ENCODE assay signal across 21 mouse cellular contexts in genomic region chr3:141511253-141512038, GRCm38 (mm10). TPM values are rescaled to one million over a fixed set of nuclear protein-coding genes. Genes with fewer than 3 reads are reported as not detected.
DNase-seq lines count a peak whose midpoint lies in the region; ATAC-seq and TF ChIP-seq lines count a peak whose summit lies in the region.
"Had no signal": no experiment of that assay in that cellular context is flagged by ENCODE, and none has a peak within 500 bp of the region (broad histone marks: within the 10 kb centered on the region; RNA-seq: fewer than 3 reads in every experiment).

No protein-coding gene starts in this region.

- no peak for TF ChIP-seq RAD21 in MEL (IDR thresholded peaks at IDR 0.05; ENCODE audit: low read depth, low read length)

- no peak overlapping the region for H3K4me2 ChIP-seq in midbrain, embryonic 15.5 days
- H3K4me2 ChIP-seq: forebrain, embryonic 15.5 days; heart, embryonic 12.5 days; hindbrain, embryonic 14.5 days had no signal

- H3K27ac ChIP-seq in MEL (ENCODE audit: control insufficient read depth, low read depth, low read length): no peak overlapping the region
- H3K27ac ChIP-seq in midbrain, embryonic 15.5 days: no peak overlapping the region
- H3K27ac ChIP-seq: embryonic facial prominence, embryonic 10.5 days; forebrain, embryonic 15.5 days; heart, adult 2 months; hindbrain, embryonic 10.5 days; hindbrain, embryonic 14.5 days had no signal

- WGBS in midbrain, embryonic 15.5 days: 76% methylated on average over 5 of the region's 5 CpGs

- H3K4me1 ChIP-seq in MEL (ENCODE audit: control insufficient read depth in 1 of 2, insufficient read depth in 2 of 2, low read length in 2 of 2): no peaks in the 10 kb centered on the region
- H3K4me1 ChIP-seq in midbrain, embryonic 15.5 days: no peaks in the 10 kb centered on the region
- H3K4me1 ChIP-seq: forebrain, embryonic 15.5 days; heart, embryonic 12.5 days; hindbrain, embryonic 10.5 days had no signal

- no peak for TF ChIP-seq POLR2A in MEL (IDR thresholded peaks at IDR 0.05; ENCODE audit: control insufficient read depth in 1 of 2, insufficient read depth in 1 of 2, low read depth in 1 of 2, low read length in 2 of 2, poor library complexity in 1 of 2)

- 0 out of 4 replicates have a peak, but pooled peaks cover 0 to 2% of the 10 kb centered on the region in 2 experiments for H3K36me3 ChIP-seq in MEL (ENCODE audit: control insufficient read depth in 1 of 2, insufficient read depth in 2 of 2, low read length in 2 of 2)
- H3K36me3 ChIP-seq in midbrain, embryonic 15.5 days (replicated peaks): no peaks in the 10 kb centered on the region
- H3K36me3 ChIP-seq: embryonic facial prominence, embryonic 10.5 days; forebrain, embryonic 15.5 days; heart, embryonic 12.5 days; hindbrain, embryonic 10.5 days had no signal

- peak; percentile 91 for ATAC-seq in megakaryocyte, adult 5-6 weeks (ENCODE audit: poor library complexity, severe bottlenecking)
- no peak for ATAC-seq in midbrain, embryonic 15.5 days (replicated peaks)
- ATAC-seq: forebrain, embryonic 15.5 days had no signal

- no peak for TF ChIP-seq EP300 in MEL (IDR thresholded peaks at IDR 0.05; ENCODE audit: low read depth in 1 of 2, low read length in 2 of 2)

- H3K79me2 ChIP-seq in MEL (ENCODE audit: control insufficient read depth, insufficient read depth, low read length, poor library complexity): no peaks in the 10 kb centered on the region

- DNase-seq in 3T3-L1 (ENCODE audit: low read depth, low spot score): peak; percentile 86
- peak; percentile 30 for DNase-seq in MEL (ENCODE audit: low read depth, low spot score)
- peak; percentile 50 for DNase-seq in fibroblast of lung, adult 2 months (ENCODE audit: low read depth)
- DNase-seq in urinary bladder, adult 18-20 months (ENCODE audit: low spot score in 2 of 2): no peak
- DNase-seq in kidney, adult 18-20 months: no peak
- no peak for DNase-seq in kidney, postnatal 10 days
- DNase-seq: adrenal gland, adult 8-10 months; adrenal gland, postnatal 36 days; cerebellum, adult 2 months; cerebellum, postnatal 10 days; gastrocnemius, postnatal 10 days; heart, adult 2 months had no signal

- no peaks in the 10 kb centered on the region for H3K9me3 ChIP-seq in MEL (replicated peaks; ENCODE audit: insufficient read depth, low read length)
- H3K9me3 ChIP-seq in midbrain, embryonic 15.5 days: no peaks in the 10 kb centered on the region
- H3K9me3 ChIP-seq: embryonic facial prominence, embryonic 10.5 days; forebrain, embryonic 15.5 days; heart, embryonic 12.5 days; hindbrain, embryonic 10.5 days had no signal

- TF ChIP-seq CTCF in MEL (IDR thresholded peaks at IDR 0.05 in 2 of 3, conservative IDR thresholded peaks at IDR 0.05 in 1 of 3; ENCODE audit: control insufficient read depth in 1 of 3, insufficient read depth in 1 of 3, low read depth in 2 of 3, low read length in 3 of 3, poor library complexity in 1 of 3, severe bottlenecking in 1 of 3): no peak

- no peaks in the 10 kb centered on the region for H3K27me3 ChIP-seq in MEL (ENCODE audit: control insufficient read depth in 1 of 2, insufficient read depth in 2 of 2, low read length in 2 of 2)
- H3K27me3 ChIP-seq in midbrain, embryonic 15.5 days (replicated peaks): no peaks in the 10 kb centered on the region
- H3K27me3 ChIP-seq: CH12.LX; forebrain, embryonic 15.5 days; heart, embryonic 12.5 days had no signal

- no peak overlapping the region for H3K4me3 ChIP-seq in MEL (ENCODE audit: control insufficient read depth in 1 of 2, insufficient read depth in 1 of 2, low read depth in 2 of 2, low read length in 2 of 2)
- no peak overlapping the region for H3K4me3 ChIP-seq in midbrain, embryonic 15.5 days
- H3K4me3 ChIP-seq: embryonic facial prominence, embryonic 10.5 days; erythroblast, embryonic 14.5 days; forebrain, embryonic 15.5 days; heart, adult 2 months; heart, embryonic 12.5 days; hindbrain, embryonic 10.5 days had no signal

- no peak overlapping the region for H3K9ac ChIP-seq in MEL (ENCODE audit: control insufficient read depth, low read depth, low read length, poor library complexity, severe bottlenecking)
- H3K9ac ChIP-seq in midbrain, embryonic 15.5 days: no peak overlapping the region
- H3K9ac ChIP-seq: forebrain, embryonic 15.5 days; heart, embryonic 12.5 days; hindbrain, embryonic 14.5 days had no signal

TF ChIP-seq in MEL, 35 proteins besides CTCF, POLR2A, EP300 and RAD21:
- TF ChIP-seq CHD1 (IDR thresholded peaks at IDR 0.05; ENCODE audit: low read depth, low read length) (no peak), MXI1 (IDR thresholded peaks at IDR 0.05; ENCODE audit: low read depth, low read length) (no peak), RCOR1 (IDR thresholded peaks at IDR 0.05; ENCODE audit: low read depth, low read length) (peak; percentile 37; the same call in 1 of the 2 replicates), UBTF (IDR thresholded peaks at IDR 0.05; ENCODE audit: borderline replicate concordance, insufficient read depth, low read depth, low read length) (no peak), ETS1 (IDR thresholded peaks at IDR 0.05; ENCODE audit: low read depth, low read length) (no peak), E2F4 (IDR thresholded peaks at IDR 0.05; ENCODE audit: borderline replicate concordance, low read depth, low read length) (no peak), USF2 (IDR thresholded peaks at IDR 0.05; ENCODE audit: borderline replicate concordance in 1 of 2, insufficient read depth in 1 of 2, low read depth in 1 of 2, low read length in 2 of 2) (no peak), MAFK (IDR thresholded peaks at IDR 0.05; ENCODE audit: borderline replicate concordance, low read depth, low read length) (no peak), POLR2AphosphoS5 (IDR thresholded peaks at IDR 0.05; ENCODE audit: borderline replicate concordance, low read depth, low read length) (no peak), KAT2A (conservative IDR thresholded peaks at IDR 0.05; ENCODE audit: low read depth, low read length) (no peak), GATA1 (IDR thresholded peaks at IDR 0.05; ENCODE audit: low read depth, low read length) (0 out of 2 replicates have a peak, but pooled peaks have one; percentile 19), HCFC1 (IDR thresholded peaks at IDR 0.05; ENCODE audit: low read depth, low read length) (no peak), ELF1 (IDR thresholded peaks at IDR 0.05; ENCODE audit: low read depth, low read length) (no peak)

RNA-seq across cellular contexts. Expression of gene Unc5c, which starts 46.4 kb away (rescaled TPM):
- total RNA-seq in MEL (2012; rRNA removed): not detected in 2 replicates
- polyA plus RNA-seq in MEL (2012; ENCODE audit: insufficient read depth in 1 of 2, insufficient read length in 2 of 2, low read depth in 1 of 2, low replicate concordance in 2 of 2, missing spikeins in 1 of 2): not detected
- 0.84 and 1.2 TPM in 2 replicates for total RNA-seq in megakaryocyte, adult 5-6 weeks (2015)
- 1.1 and 2.3 TPM in 2 replicates for total RNA-seq in megakaryocyte, adult 5-6 weeks (2017)
- 11.8 and 14.1 TPM in 2 replicates for polyA plus RNA-seq in midbrain, embryonic 15.5 days (2015; fragmentation: Nextera tagmentation; extraction: Ambion mirVana)
- total RNA-seq: CH12.LX had no signal
- polyA plus RNA-seq: erythroblast, embryonic 14.5 days had no signal

Comparison
In these comparisons a context has a peak if more than half of its experiments do, and no peak if none do; other contexts are left out.
1. DNase-seq: peak in 3T3-L1 (single experiment), MEL (single experiment) and fibroblast of lung, adult 2 months (single experiment); none in urinary bladder, adult 18-20 months (0 of 2), kidney, adult 18-20 months (single experiment) and kidney, postnatal 10 days (single experiment).